Mouse (Mus musculus): ENCODE results near the gene Ptpn1. TPM values are rescaled to one million over a fixed set of nuclear protein-coding genes. Genes with fewer than 3 reads are reported as not detected.

The Ptpn1 gene
- total and polyA plus RNA-seq, 3 experiments, result 69.8 to 131 (median 77.6) TPM

DNA sequence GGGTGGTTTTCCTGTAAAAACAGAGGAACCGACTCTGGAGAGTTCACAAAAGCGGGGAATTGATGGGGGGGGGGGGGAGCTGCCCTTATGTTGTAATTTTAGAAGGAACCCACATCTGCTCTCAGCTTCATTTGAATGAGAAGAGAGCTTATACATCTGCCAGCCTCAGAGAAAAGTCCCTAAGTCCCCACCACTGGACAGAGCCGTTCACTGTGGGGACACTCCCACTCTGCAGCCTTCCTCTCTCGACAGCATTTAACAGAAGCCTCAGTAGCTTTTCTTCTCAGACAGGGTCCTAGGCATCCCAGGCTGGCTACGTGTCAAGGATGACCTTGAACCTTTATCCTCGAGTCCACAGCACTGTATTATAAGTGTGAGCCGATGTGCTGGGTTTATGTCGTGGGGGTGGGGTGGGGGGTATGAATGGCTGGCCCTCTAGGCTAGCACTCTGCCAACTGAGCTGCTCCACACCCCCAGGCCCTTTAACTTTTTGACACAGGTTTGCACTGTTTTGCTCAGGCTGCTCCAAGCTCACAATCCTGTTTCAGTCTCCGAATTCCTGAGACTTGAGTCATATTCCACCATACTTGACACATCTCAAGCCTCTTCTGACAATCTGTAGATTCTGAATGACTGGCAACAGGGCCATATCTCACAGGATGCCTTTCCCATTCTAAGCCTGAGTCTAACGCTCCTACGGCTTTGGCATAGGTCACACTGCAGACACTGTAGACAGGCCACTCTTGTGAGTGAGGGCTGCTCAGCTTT is 8.0 kb downstream of the Ptpn1 start (continued):
- TF ChIP-seq MAZ (IDR thresholded peaks at IDR 0.05; ENCODE audit: low read depth, low read length) (0 out of 2 replicates have a peak, but pooled peaks have one; percentile 54), ZKSCAN1 (IDR thresholded peaks at IDR 0.05; ENCODE audit: borderline replicate concordance, low read depth, low read length) (no peak), MAX (IDR thresholded peaks at IDR 0.05; ENCODE audit: low read length) (no peak), BHLHE40 (IDR thresholded peaks at IDR 0.05; ENCODE audit: low read depth, low read length) (no peak), SIN3A (IDR thresholded peaks at IDR 0.05; ENCODE audit: low read length) (peak; percentile 20; the same call in 1 of the 2 replicates), KAT2A (IDR thresholded peaks at IDR 0.05; ENCODE audit: insufficient replicate concordance, low read length) (no peak), HCFC1 (IDR thresholded peaks at IDR 0.05; ENCODE audit: low read depth, low read length) (no peak), ETS1 (conservative IDR thresholded peaks at IDR 0.05; ENCODE audit: low read depth, low read length) (peak; percentile 32; the same call in 1 of the 2 replicates), POLR2A (IDR thresholded peaks at IDR 0.05; ENCODE audit: low read depth, low read length) (peak; percentile 45; the same call in 1 of the 2 replicates), EP300 (IDR thresholded peaks at IDR 0.05; ENCODE audit: low read length) (no peak), ELF1 (IDR thresholded peaks at IDR 0.05; ENCODE audit: low read depth, low read length) (no peak), NELFE (IDR thresholded peaks at IDR 0.05; ENCODE audit: low read depth, low read length) (no peak)

DNA sequence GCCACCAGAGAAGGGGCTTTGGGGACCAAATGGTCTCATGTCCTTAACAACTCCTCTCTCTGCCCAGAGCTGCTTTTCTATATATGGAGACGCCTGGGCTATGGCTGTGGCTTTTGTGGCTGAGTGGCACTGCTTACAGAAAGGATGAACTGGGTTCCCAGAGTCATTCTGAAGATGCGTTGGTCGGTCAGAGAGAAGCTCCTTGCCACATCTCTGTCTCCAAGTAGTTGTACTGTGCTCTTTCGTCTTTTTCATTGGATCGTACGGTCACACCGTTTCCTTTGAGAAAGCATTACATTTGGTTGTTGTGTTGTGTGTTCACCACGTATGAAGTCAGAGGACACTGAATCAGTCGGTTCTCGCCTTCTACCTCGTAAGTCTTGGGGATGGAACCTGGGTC is 8.8 kb downstream of the Ptpn1 start:
- dilution Hi-C loops (cut with MboI; ENCODE audit: extremely low pct_ligation_motif_present, extremely low pct_unique_long_range_greater_than_20kb, low sequenced_read_pairs), result no loop called here
- Histone ChIP-seq H3K4me2 (ENCODE audit: insufficient read depth, low read depth, poor library complexity, severe bottlenecking) (peak overlapping the region; percentile 95; the same call in 1 of the 2 replicates), H3K4me1 (ENCODE audit: control insufficient read depth in 1 of 2, insufficient read depth in 2 of 2) (peaks cover 63 to 97% of the 10 kb centered on the region in 2 experiments), H3K4me3 (replicated peaks in 1 of 3; ENCODE audit: low read depth in 2 of 3, low read length in 2 of 3, poor library complexity in 1 of 3) (no peak overlapping the region), H3K36me3 (replicated peaks in 1 of 2; ENCODE audit: control insufficient read depth in 1 of 2, insufficient read depth in 1 of 2, low read length in 1 of 2) (peaks cover 0 to 39% of the 10 kb centered on the region in 2 experiments), H3K9ac (ENCODE audit: insufficient read depth, low read depth) (0 out of 2 replicates have a peak overlapping the region, but pooled peaks have one; percentile 44), H3K79me2 (replicated peaks; ENCODE audit: control insufficient read depth, extremely low read depth, insufficient read depth, poor library complexity, severe bottlenecking) (peaks cover 99% of the 10 kb centered on the region), H3K9me3 (replicated peaks; ENCODE audit: low read length) (no peaks in the 10 kb centered on the region), H3K27ac (ENCODE audit: insufficient read depth, low read depth) (peak overlapping the region; percentile 89; the same call in 1 of the 2 replicates), H3K27me3 (replicated peaks) (no peaks in the 10 kb centered on the region)
- in situ Hi-C loops (cut with MboI; ENCODE audit: low pct_ligation_motif_present, low pct_unique_long_range_greater_than_20kb, low sequenced_read_pairs), result no loop called here
- TF ChIP-seq MEF2A (IDR thresholded peaks at IDR 0.05; ENCODE audit: borderline replicate concordance, low read depth, low read length), result no peak
- peak; percentile 8; the same call in 1 of the 2 replicates for TF ChIP-seq IRF4 (IDR thresholded peaks at IDR 0.05; ENCODE audit: low read depth, low read length)
- DNase-seq (ENCODE audit: extremely low read depth), result no peak

DNA sequence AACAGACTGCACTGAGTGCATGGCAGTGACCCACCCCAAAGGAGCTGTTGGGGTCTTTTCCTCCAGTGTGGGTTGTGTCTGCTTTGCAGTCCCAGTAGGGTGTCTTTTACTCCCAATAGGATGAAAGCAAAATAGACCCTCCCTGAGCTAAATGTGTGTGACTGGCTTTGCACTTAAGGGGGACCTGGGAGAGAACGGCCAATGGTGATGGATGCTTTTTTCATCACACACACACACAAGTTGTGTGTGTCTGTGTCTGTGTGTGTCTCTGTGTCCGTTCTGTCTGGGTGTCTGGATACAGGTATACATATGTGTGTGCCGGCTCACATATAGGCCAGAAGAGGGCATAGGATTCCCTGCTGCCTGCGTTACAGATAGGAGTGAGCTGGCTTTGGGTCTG is 9.5 kb downstream of the Ptpn1 start:
- H3K4me2 ChIP-seq (ENCODE audit: insufficient read depth, low read depth, poor library complexity, severe bottlenecking), result peak overlapping the region; percentile 95
- no peak for DNase-seq (ENCODE audit: extremely low read depth)
- dilution Hi-C loops (cut with MboI; ENCODE audit: extremely low pct_ligation_motif_present, extremely low pct_unique_long_range_greater_than_20kb, low sequenced_read_pairs), result no loop called here
- H3K9ac ChIP-seq (ENCODE audit: insufficient read depth, low read depth), result no peak overlapping the region
- peaks cover 64 to 96% of the 10 kb centered on the region in 2 experiments for H3K4me1 ChIP-seq (ENCODE audit: control insufficient read depth in 1 of 2, insufficient read depth in 2 of 2)
- peak overlapping the region; percentile 89; the same call in 1 of the 2 replicates for H3K27ac ChIP-seq (ENCODE audit: insufficient read depth, low read depth)
- peaks cover 99% of the 10 kb centered on the region for H3K79me2 ChIP-seq (replicated peaks; ENCODE audit: control insufficient read depth, extremely low read depth, insufficient read depth, poor library complexity, severe bottlenecking)
- in situ Hi-C loops (cut with MboI; ENCODE audit: low pct_ligation_motif_present, low pct_unique_long_range_greater_than_20kb, low sequenced_read_pairs), result no loop called here
- H3K36me3 ChIP-seq (replicated peaks in 1 of 2; ENCODE audit: control insufficient read depth in 1 of 2, insufficient read depth in 1 of 2, low read length in 1 of 2), result peaks cover 0 to 40% of the 10 kb centered on the region in 2 experiments
- H3K4me3 ChIP-seq (replicated peaks in 1 of 3; ENCODE audit: low read depth in 2 of 3, low read length in 2 of 3, poor library complexity in 1 of 3), result no peak overlapping the region
- no peaks in the 10 kb centered on the region for H3K27me3 ChIP-seq (replicated peaks)
- no peaks in the 10 kb centered on the region for H3K9me3 ChIP-seq (replicated peaks; ENCODE audit: low read length)
- TF ChIP-seq GABPA (IDR thresholded peaks at IDR 0.05; ENCODE audit: insufficient replicate concordance, low read depth, low read length), result no peak
- TF ChIP-seq TCF12 (IDR thresholded peaks at IDR 0.05; ENCODE audit: low read depth, low read length), result no peak
- no peak for TF ChIP-seq HCFC1 (IDR thresholded peaks at IDR 0.05; ENCODE audit: low read depth, low read length)
- peak in 1 of 2 experiments; percentile 16; a peak in 1 of 4 replicates for TF ChIP-seq CTCF (conservative IDR thresholded peaks at IDR 0.05 in 1 of 2, IDR thresholded peaks at IDR 0.05 in 1 of 2; ENCODE audit: low read depth in 2 of 2, low read length in 2 of 2)
- TF ChIP-seq NELFE (IDR thresholded peaks at IDR 0.05; ENCODE audit: low read depth, low read length), result no peak
- TF ChIP-seq IRF4 (IDR thresholded peaks at IDR 0.05; ENCODE audit: low read depth, low read length), result no peak
- TF ChIP-seq KAT2A (IDR thresholded peaks at IDR 0.05; ENCODE audit: insufficient replicate concordance, low read length), result no peak
- no peak for TF ChIP-seq E2F4 (IDR thresholded peaks at IDR 0.05; ENCODE audit: insufficient replicate concordance, low read depth, low read length)
- no peak for TF ChIP-seq POLR2A (IDR thresholded peaks at IDR 0.05; ENCODE audit: low read depth, low read length)
- no peak for TF ChIP-seq SIN3A (IDR thresholded peaks at IDR 0.05; ENCODE audit: low read length)
- no peak for TF ChIP-seq USF1 (IDR thresholded peaks at IDR 0.05; ENCODE audit: low read depth, low read length)
- no peak for TF ChIP-seq CHD2 (IDR thresholded peaks at IDR 0.05; ENCODE audit: low read length)
- TF ChIP-seq USF2 (conservative IDR thresholded peaks at IDR 0.05; ENCODE audit: low read depth, low read length), result no peak
- TF ChIP-seq ZC3H11A (IDR thresholded peaks at IDR 0.05; ENCODE audit: low read depth, low read length), result no peak
- peak; percentile 51; the same call in 1 of the 2 replicates for TF ChIP-seq MXI1 (IDR thresholded peaks at IDR 0.05; ENCODE audit: low read depth, low read length)
- no peak for TF ChIP-seq UBTF (IDR thresholded peaks at IDR 0.05; ENCODE audit: low read depth, low read length)
- TF ChIP-seq SMC3 (IDR thresholded peaks at IDR 0.05; ENCODE audit: low read depth, low read length), result peak; percentile 13; the same call in 1 of the 2 replicates
- no peak for TF ChIP-seq POLR2AphosphoS2 (IDR thresholded peaks at IDR 0.05; ENCODE audit: low read depth, low read length)
- no peak for TF ChIP-seq TBP (conservative IDR thresholded peaks at IDR 0.05; ENCODE audit: low read depth, low read length)
- no peak for TF ChIP-seq ZMIZ1 (IDR thresholded peaks at IDR 0.05; ENCODE audit: low read depth, low read length)

All from CH12.LX (cell line).